Mouse (Mus musculus) hindbrain, embryonic 13.5 days (tissue): Measurements from ENCODE around the gene Cdcp2. TPM values are rescaled to one million over a fixed set of nuclear protein-coding genes. Genes with fewer than 3 reads are reported as not detected.

Experiments
- ATAC-seq: fragments of 200-750 bp; cut with Nextera tagmentation; 2 replicates; pipeline ENCODE4 v1.8.0; 2017; ENCODE audit warnings: moderate TSS enrichment; ENCODE audit not compliant: low FRiP score
- H3K27ac ChIP-seq: fragments of 300-500 bp; sonication (generic); 2 replicates; pipeline ENCODE4 v1.5.1; 2015; ENCODE audit warnings: inconsistent platforms, mild to moderate bottlenecking, moderate library complexity
- H3K27me3 ChIP-seq: fragments of 300-500 bp; sonication (generic); 2 replicates; pipeline ENCODE4 v1.6.1; 2015; ENCODE audit warnings: mild to moderate bottlenecking, inconsistent platforms
- H3K36me3 ChIP-seq: fragments of 300-500 bp; sonication (generic); 2 replicates; pipeline ENCODE4 v1.6.1; 2015; ENCODE audit warnings: mild to moderate bottlenecking, inconsistent platforms
- H3K4me1 ChIP-seq: fragments of 300-500 bp; sonication (generic); replicated peaks from 2 replicates; pipeline ENCODE4 v1.6.1; 2015; ENCODE audit warnings: inconsistent platforms
- H3K4me2 ChIP-seq: fragments of 300-500 bp; sonication (generic); 2 replicates; pipeline ENCODE4 v1.6.1; 2015; ENCODE audit warnings: inconsistent platforms, mild to moderate bottlenecking, moderate library complexity
- H3K4me3 ChIP-seq: fragments of 300-500 bp; sonication (generic); 2 replicates; pipeline ENCODE4 v1.5.1; 2015; ENCODE audit warnings: mild to moderate bottlenecking, inconsistent platforms
- H3K9ac ChIP-seq: fragments of 300-500 bp; sonication (generic); 2 replicates; pipeline ENCODE4 v1.6.1; 2015; ENCODE audit warnings: mild to moderate bottlenecking, inconsistent platforms
- H3K9me3 ChIP-seq: fragments of 300-500 bp; sonication (generic); 2 replicates; pipeline ENCODE4 v1.6.1; 2016; ENCODE audit warnings: inconsistent platforms
- WGBS: fragments of 180-500 bp; shearing (Covaris S2); methylation state at CpG from one replicate; pipeline ENCODE4 v1.1.7; 2015; 5-methylcytosine and 5-hydroxymethylcytosine counted together
- polyA plus RNA-seq: library from polyadenylated mRNA; unstranded; fragments of >200 nt; fragmentation: Nextera tagmentation; extraction: Ambion mirVana; gene quantifications from 2 replicates; pipeline ENCODE4 v1.2.1, GENCODE M21; 2015

Gene Cdcp2
- 0.06 TPM in 1 of 2 replicates, not detected in the other for polyA plus RNA-seq

DNA sequence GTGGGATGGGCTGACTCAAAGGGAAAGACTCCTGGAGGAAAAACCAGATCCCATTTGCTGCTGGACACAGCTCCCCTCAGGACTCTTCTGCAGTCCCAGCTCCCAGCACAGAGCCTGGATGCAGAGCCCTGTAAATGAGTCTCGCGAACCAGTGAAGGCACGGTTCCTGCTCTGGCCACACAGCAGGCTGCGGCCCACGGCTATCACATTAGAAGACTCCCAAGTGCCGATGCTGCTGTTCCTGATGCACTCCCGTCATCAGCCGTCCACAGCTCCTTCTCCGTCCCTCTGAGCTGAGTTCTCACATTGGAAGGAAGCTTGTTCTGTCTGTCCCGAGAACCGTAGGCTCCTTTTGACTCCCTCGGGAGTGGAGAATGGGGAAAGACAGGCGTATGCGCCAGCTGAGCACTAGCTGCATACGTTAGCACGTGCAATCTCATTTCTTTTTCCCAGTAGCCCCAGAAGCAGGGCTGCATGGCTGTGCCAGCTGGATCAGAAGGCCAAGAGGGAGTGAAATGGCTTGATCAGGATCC, at the start of gene Cdcp2:
Cdcp2 (plus strand) TSS at position 51 of the 533 bp plus-strand sequence.
- Histone ChIP-seq H3K9me3 (no peaks in the 10 kb centered on the region), H3K4me2 (no peak within 1 kb of the TSS), H3K4me1 (peaks cover 41% of the 10 kb centered on the region), H3K27ac (peak within 1 kb of the TSS; percentile 60), H3K27me3 (0 out of 2 replicates have a peak, but pooled peaks cover 3% of the 10 kb centered on the region), H3K4me3 (no peak within 1 kb of the TSS), H3K9ac (0 out of 2 replicates have a peak within 1 kb of the TSS, but pooled peaks have one; percentile 19), H3K36me3 (no peaks in the 10 kb centered on the region)
- 34% methylated on average over 16 of the region's 16 CpGs for whole genome bisulfite sequencing
- 0 out of 2 replicates have a peak, but pooled peaks have one; percentile 23 for ATAC-seq

DNA sequence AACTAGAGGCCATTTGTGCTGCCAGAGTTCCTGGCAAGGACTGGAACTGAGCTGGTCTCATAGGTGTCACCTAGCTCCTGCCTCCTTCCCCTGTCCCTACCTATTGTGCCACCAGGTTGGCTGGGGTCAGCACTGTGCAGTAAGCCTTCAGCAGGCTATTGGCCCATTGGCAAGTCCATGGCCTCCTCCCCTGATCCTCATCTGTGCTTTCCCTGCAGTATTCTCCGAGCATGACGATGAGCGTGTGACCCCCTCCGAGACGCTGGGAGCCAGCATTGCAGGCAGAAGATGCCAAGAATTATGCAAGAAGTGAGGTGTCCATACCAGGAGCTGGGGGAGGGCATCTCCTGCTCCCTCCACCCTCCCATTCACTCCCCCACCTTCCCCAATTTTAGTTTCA, 48.9 kb upstream of the Cdcp2 start:
- WGBS = 89% methylated on average over 5 of the region's 5 CpGs

DNA sequence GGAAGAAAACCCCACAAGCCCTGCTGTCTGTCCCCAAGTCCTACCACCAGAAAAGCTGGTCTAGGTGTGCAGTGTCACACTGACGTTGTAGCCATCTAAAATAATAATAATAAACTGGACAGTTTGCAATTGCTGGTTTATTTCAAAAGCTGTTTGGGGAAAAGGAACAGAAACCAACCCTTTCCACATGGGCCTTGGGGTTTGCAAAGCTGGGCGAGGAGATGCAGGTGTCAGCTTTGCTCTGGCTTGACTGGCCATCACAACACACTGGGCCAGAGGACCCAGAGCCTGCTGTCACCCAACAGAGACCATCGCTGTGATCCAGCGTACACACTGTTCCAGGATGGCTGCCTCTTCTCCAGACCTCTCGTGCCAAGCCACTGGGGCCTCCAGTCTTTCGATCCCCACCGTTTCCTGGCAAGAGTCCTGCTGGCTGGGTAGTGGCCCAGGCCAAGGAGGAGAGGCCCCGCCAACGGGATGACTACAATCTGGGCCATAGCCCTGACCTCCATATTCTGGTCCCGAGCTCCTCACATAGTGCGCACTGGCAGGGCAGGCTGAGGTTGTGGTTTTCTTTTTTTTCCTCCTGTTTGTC, 48.0 kb upstream of the Cdcp2 start:
- no peaks in the 10 kb centered on the region for H3K27me3 ChIP-seq
- H3K36me3 ChIP-seq = peaks cover 51% of the 10 kb centered on the region
- no peak overlapping the region for H3K4me2 ChIP-seq
- H3K4me3 ChIP-seq = no peak overlapping the region
- 85% methylated on average over 11 of the region's 11 CpGs for WGBS
- no peak for ATAC-seq
- H3K27ac ChIP-seq = no peak overlapping the region
- no peaks in the 10 kb centered on the region for H3K9me3 ChIP-seq
- no peak overlapping the region for H3K9ac ChIP-seq
- H3K4me1 ChIP-seq = 0 out of 2 replicates have a peak, but pooled peaks cover 5% of the 10 kb centered on the region

More for the DNA sequence above, 48.9 kb upstream of the Cdcp2 start:
- H3K4me3 ChIP-seq = no peak overlapping the region
- ATAC-seq = no peak
- no peak overlapping the region for H3K27ac ChIP-seq
- H3K36me3 ChIP-seq = peaks cover 56% of the 10 kb centered on the region
- no peaks in the 10 kb centered on the region for H3K27me3 ChIP-seq
- no peak overlapping the region for H3K9ac ChIP-seq
- no peak overlapping the region for H3K4me2 ChIP-seq
- H3K4me1 ChIP-seq = 0 out of 2 replicates have a peak, but pooled peaks cover 2% of the 10 kb centered on the region
- H3K9me3 ChIP-seq = no peaks in the 10 kb centered on the region

DNA sequence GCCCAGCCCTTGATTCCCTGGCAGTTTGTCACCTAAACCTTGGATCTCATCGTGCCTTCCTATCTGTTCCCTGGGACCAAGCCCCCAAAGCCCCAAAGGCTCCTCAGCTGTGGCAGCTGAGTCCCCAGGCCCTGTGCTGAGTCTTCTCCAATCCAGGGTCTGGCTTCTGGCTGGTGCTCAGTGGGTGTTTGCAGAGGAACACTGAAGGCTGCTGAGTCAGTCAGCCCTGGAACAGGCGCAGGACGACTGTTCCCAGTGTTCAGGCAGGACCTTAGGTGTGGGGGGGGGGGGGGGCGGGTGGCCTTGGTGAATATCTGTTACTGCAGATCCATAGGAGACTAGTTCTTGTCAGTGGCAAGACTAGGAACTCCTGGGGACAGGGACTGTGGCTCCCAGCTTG, 44.8 kb upstream of the Cdcp2 start:
- WGBS = 43% methylated on average over 4 of the region's 4 CpGs
- Histone ChIP-seq H3K27ac (no peak overlapping the region), H3K4me1 (0 out of 2 replicates have a peak, but pooled peaks cover 5% of the 10 kb centered on the region), H3K4me2 (no peak overlapping the region), H3K36me3 (peaks cover 29% of the 10 kb centered on the region), H3K4me3 (no peak overlapping the region), H3K9ac (no peak overlapping the region), H3K9me3 (no peaks in the 10 kb centered on the region), H3K27me3 (no peaks in the 10 kb centered on the region)
- no peak for ATAC-seq

DNA sequence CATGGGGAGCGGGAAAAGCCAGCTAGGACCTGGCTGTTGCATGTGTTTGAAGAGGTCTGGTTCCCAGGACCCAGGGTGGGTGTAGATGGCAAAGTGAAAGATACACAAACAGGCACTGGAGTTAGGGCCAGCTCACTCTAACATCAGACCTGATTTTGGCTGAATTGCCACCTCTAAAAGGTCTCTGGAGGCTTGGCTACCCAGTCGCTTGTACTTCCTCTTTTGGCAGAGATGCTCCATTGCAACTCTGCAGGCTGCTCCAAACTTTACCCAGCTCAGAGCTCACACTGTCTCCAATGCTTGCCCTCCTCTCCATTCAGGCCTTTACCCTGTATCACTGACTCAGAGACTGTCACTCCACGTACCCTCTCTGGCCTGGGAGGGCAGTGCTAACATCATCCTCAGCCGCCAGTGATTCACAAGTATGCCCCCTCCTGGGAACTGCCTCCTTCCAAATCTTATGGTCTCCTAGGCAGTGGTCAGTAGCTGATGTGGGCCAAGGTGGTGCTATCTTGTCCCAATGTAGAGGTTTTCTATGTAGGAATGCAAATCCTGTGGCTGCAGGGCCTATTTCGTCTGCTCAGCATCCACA, 43.6 kb upstream of the Cdcp2 start:
- Histone ChIP-seq H3K36me3 (peaks cover 29% of the 10 kb centered on the region), H3K27ac (no peak overlapping the region; the same call in 1 of the 2 replicates), H3K4me1 (0 out of 2 replicates have a peak, but pooled peaks cover 5% of the 10 kb centered on the region), H3K9ac (no peak overlapping the region), H3K4me3 (no peak overlapping the region), H3K9me3 (no peaks in the 10 kb centered on the region), H3K4me2 (no peak overlapping the region), H3K27me3 (no peaks in the 10 kb centered on the region)
- WGBS = 56% methylated on average over 5 of the region's 5 CpGs
- no peak for ATAC-seq

DNA sequence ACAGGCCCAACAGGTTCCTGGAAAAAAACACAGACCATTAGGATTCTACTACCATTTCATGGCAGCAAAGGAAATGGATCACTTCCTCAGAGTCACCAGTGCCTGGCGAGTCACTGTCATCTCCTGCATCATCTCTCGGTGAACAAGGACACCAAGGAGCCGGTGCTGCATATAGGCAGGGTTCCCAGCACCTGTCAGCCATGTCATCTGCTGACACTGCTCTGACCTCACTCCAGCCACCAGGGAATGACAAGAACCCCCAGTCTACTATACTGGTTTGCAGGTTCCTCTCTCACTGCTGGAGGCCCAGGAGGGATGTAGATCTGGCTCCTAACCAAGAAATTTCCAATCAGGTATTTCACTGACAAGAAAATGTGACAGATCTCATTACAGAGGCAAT, 40.6 kb upstream of the Cdcp2 start:
- peaks cover 50% of the 10 kb centered on the region for H3K36me3 ChIP-seq
- no peak overlapping the region for H3K27ac ChIP-seq
- no peak overlapping the region for H3K4me3 ChIP-seq
- H3K9ac ChIP-seq = no peak overlapping the region
- ATAC-seq = no peak
- H3K27me3 ChIP-seq = no peaks in the 10 kb centered on the region
- H3K9me3 ChIP-seq = no peaks in the 10 kb centered on the region
- 89% methylated on average over 3 of the region's 3 CpGs for WGBS
- H3K4me1 ChIP-seq = 0 out of 2 replicates have a peak, but pooled peaks cover 5% of the 10 kb centered on the region
- H3K4me2 ChIP-seq = no peak overlapping the region

DNA sequence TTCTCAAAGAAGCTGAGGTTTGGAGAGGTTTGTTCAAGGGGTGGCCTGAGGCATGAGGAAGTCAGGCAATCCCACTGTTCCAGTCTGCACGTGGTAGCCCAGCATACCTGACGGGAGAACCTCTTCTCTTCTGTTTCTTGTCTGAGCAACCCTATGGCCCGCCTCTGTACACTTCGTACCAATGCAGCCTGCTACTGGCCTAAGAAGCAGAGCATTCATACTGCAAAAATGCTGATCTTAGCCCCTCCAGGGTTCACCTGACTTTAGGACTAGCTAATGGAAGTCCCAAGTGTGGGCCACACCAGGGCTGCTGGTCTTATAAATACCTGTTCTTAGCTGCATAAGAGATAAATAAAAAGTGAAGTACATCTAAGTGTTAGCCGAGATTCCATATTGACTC, 38.3 kb upstream of the Cdcp2 start:
- peaks cover 71% of the 10 kb centered on the region for H3K36me3 ChIP-seq
- 93% methylated on average over 5 of the region's 5 CpGs for WGBS
- H3K4me2 ChIP-seq = no peak overlapping the region

DNA sequence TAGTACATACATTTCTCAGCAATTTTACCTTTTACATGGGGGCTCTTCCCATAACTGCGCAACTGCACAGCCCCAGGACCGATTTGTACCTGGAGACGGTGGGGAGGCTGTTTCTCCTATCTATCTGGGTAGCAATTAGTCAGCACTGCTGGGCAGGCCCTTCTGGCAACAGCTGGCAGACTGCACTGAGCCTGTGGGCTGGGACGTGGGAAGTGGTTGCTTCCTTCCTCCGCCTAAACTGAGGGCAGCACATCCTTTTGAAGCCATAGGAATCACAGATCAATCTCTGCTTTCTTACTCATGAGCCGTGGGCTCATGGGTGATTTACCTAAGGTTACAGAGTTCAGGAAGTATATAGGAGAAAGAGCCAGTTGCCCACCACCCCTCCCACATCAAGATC, 37.9 kb upstream of the Cdcp2 start:
- Histone ChIP-seq H3K9me3 (no peaks in the 10 kb centered on the region), H3K27me3 (no peaks in the 10 kb centered on the region), H3K4me1 (no peaks in the 10 kb centered on the region; the same call in 1 of the 2 replicates), H3K9ac (no peak overlapping the region), H3K4me2 (no peak overlapping the region), H3K27ac (no peak overlapping the region), H3K4me3 (no peak overlapping the region), H3K36me3 (peaks cover 75% of the 10 kb centered on the region)
- ATAC-seq = no peak
- WGBS = 85% methylated on average over 6 of the region's 6 CpGs

More for the DNA sequence above, 38.3 kb upstream of the Cdcp2 start:
- H3K9ac ChIP-seq = no peak overlapping the region
- H3K9me3 ChIP-seq = no peaks in the 10 kb centered on the region
- no peaks in the 10 kb centered on the region for H3K27me3 ChIP-seq
- ATAC-seq = no peak
- no peak overlapping the region for H3K4me3 ChIP-seq
- H3K27ac ChIP-seq = no peak overlapping the region
- H3K4me1 ChIP-seq = no peaks in the 10 kb centered on the region

DNA sequence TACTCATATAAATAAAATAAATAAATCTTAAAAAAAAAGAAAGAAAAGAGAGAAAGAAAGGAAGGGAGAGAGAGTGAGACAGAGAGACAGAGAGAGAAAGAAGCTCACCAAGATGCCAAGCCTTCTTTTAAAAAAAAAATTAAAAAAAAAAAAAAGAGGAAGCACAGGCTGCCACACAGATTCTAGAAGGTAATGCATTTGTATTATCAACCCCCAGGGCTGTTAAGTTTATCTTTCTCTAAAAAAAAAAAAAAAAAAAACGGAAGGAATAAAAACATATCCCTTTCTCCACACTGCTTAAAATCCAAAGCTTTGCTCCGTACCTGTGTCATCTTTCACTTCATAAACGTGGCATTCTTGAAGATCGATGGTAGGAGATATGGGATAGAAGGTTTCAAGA, 35.1 kb upstream of the Cdcp2 start:
- 95% methylated on average over 4 of the region's 4 CpGs for WGBS
- no peak overlapping the region for H3K9ac ChIP-seq
- no peak overlapping the region for H3K4me3 ChIP-seq
- H3K4me2 ChIP-seq = no peak overlapping the region
- no peak overlapping the region for H3K27ac ChIP-seq
- H3K4me1 ChIP-seq = peaks cover 15% of the 10 kb centered on the region
- no peak for ATAC-seq
- H3K9me3 ChIP-seq = no peaks in the 10 kb centered on the region
- no peaks in the 10 kb centered on the region for H3K27me3 ChIP-seq
- peaks cover 77% of the 10 kb centered on the region for H3K36me3 ChIP-seq

DNA sequence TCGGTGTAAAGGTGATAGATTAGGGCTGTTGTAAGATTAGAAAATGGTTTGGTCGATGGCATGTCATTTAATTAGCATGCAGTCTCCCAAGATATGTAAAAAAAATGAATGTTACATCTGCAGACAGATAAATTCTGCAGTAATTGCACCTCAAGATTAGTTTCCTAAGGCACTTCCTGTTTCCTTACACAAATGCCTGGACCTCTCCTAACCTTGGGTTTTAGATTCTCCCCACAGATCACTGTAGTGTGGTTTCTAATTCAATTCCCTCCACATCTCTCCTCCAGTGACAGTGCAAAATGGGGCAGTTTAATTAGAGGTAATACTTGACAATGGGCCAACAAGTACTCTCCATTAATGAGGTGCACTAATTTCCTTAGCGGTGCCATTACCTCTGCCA, 33.5 kb upstream of the Cdcp2 start:
- Histone ChIP-seq H3K4me3 (no peak overlapping the region), H3K4me1 (peaks cover 21% of the 10 kb centered on the region), H3K27me3 (no peaks in the 10 kb centered on the region; the same call in 1 of the 2 replicates), H3K36me3 (peaks cover 61% of the 10 kb centered on the region), H3K9ac (no peak overlapping the region), H3K4me2 (no peak overlapping the region), H3K27ac (no peak overlapping the region), H3K9me3 (no peaks in the 10 kb centered on the region)
- 90% methylated on average over 3 of the region's 3 CpGs for WGBS
- no peak for ATAC-seq

DNA sequence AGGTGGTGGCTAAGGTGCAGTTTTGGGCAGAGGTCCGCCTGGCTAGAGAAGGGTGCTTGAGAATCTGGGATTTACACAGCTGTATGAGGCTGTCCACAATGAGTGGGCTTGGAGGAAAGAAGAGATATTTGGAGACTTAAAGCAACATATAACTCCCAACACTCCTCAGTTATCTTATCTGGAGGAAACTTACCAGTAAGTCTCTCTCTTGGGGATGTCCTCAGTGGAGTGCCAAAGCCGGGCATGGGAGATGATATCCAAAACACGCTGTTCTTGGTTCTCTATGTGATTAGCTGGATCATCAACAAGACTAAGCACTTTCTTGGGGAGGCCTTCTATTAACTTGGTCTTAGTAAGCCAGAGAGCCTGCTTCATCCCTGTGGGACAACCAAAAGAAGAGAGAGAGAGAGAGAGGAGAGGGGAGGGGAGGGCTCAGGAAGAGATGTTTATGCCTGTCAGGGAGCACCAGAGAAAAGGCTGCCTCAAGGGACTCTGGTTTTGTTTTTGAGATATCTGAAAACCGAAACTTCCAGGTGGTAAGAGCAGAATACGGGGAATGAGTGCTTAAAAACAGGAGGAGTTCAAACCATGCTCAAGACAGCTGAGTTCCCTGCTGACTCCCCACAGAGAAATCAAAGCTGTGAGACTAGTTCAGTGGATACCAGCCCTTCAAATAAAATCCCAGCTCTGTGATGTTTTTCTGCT, 32.1 kb upstream of the Cdcp2 start:
- no peak overlapping the region for H3K4me3 ChIP-seq
- no peak for ATAC-seq
- H3K27me3 ChIP-seq = peaks cover 6% of the 10 kb centered on the region; the same call in 1 of the 2 replicates
- H3K9ac ChIP-seq = no peak overlapping the region
- H3K36me3 ChIP-seq = peaks cover 48% of the 10 kb centered on the region
- no peak overlapping the region for H3K4me2 ChIP-seq
- H3K9me3 ChIP-seq = no peaks in the 10 kb centered on the region
- no peak overlapping the region for H3K27ac ChIP-seq
- H3K4me1 ChIP-seq = peaks cover 21% of the 10 kb centered on the region
- 89% methylated on average over 5 of the region's 5 CpGs for WGBS
